Mouse (Mus musculus) stomach, postnatal 0 days (tissue): ENCODE measurements around the gene Urb1. TPM values are rescaled to one million over a fixed set of nuclear protein-coding genes. Genes with fewer than 3 reads are reported as not detected.
"Not testable (repeated sequence)": the region's sequence is repeated elsewhere in the genome, so short reads cannot be mapped to it uniquely, and the experiment has no call there.

Experiments used
- ATAC-seq: fragments of 200-750 bp; cut with Nextera tagmentation; 2 replicates; pipeline ENCODE4 v1.8.0; 2017; ENCODE audit not compliant: low FRiP score, low TSS enrichment
- DNase-seq: peaks from one replicate; pipeline ENCODE4 v3.0.0-alpha.2; 2016; ENCODE audit warnings: low spot score
- H3K27ac ChIP-seq: fragments of 300-500 bp; sonication (generic); replicated peaks from 2 replicates; pipeline ENCODE4 v1.5.1; 2014; ENCODE audit warnings: mild to moderate bottlenecking, control low read depth
- H3K27me3 ChIP-seq: fragments of 300-500 bp; sonication (generic); 2 replicates; pipeline ENCODE4 v1.6.1; 2014; ENCODE audit warnings: low read length; ENCODE audit not compliant: control insufficient read depth, insufficient read depth
- H3K36me3 ChIP-seq: fragments of 300-500 bp; sonication (generic); 2 replicates; pipeline ENCODE4 v1.6.1; 2014; ENCODE audit warnings: low read length, mixed read lengths; ENCODE audit not compliant: control insufficient read depth, insufficient read depth
- H3K4me1 ChIP-seq: fragments of 300-500 bp; sonication (generic); replicated peaks from 2 replicates; pipeline ENCODE4 v1.6.1; 2014; ENCODE audit warnings: antibody characterized with exemption; ENCODE audit not compliant: control insufficient read depth, insufficient read depth
- H3K4me2 ChIP-seq: fragments of 300-500 bp; sonication (generic); replicated peaks from 2 replicates; pipeline ENCODE4 v1.6.1; 2014; ENCODE audit warnings: low read depth, mild to moderate bottlenecking, control low read depth, moderate library complexity
- H3K4me3 ChIP-seq: fragments of 300-500 bp; sonication (generic); 2 replicates; pipeline ENCODE4 v1.5.1; 2014; ENCODE audit warnings: low read depth, low read length, control low read depth
- H3K9ac ChIP-seq: fragments of 300-500 bp; sonication (generic); 2 replicates; pipeline ENCODE4 v1.6.1; 2014; ENCODE audit warnings: mild to moderate bottlenecking, low read length, control low read depth, mixed read lengths
- H3K9me3 ChIP-seq: fragments of 300-500 bp; sonication (generic); 2 replicates; pipeline ENCODE4 v1.6.1; 2016; ENCODE audit warnings: low read length; ENCODE audit not compliant: control insufficient read depth
- CTCF ChIP-seq: IDR thresholded peaks from 2 replicates; pipeline ENCODE4 v1.5.1; 2016; ENCODE audit warnings: antibody characterized with exemption, low read depth, mild to moderate bottlenecking, moderate library complexity
- EP300 ChIP-seq: optimal IDR thresholded peaks from 2 replicates; pipeline ENCODE3; 2016; ENCODE audit warnings: antibody characterized with exemption
- WGBS: fragments of 180-500 bp; shearing (Covaris S2); extraction: QIAGEN DNeasy Blood & Tissue Kit; methylation state at CpG from one replicate; pipeline ENCODE4 v1.1.7; 2014; 5-methylcytosine and 5-hydroxymethylcytosine counted together
- polyA plus RNA-seq: library from polyadenylated mRNA; unstranded; fragments of >200 nt; fragmentation: Nextera tagmentation; extraction: Ambion mirVana; gene quantifications from 2 replicates; pipeline ENCODE4 v1.2.1, GENCODE M21; 2015

Gene Urb1
- polyA plus RNA-seq, 1 experiment from 2014 or later = 2.7 TPM

- Histone ChIP-seq H3K9me3 (no peaks in the 10 kb centered on the region), H3K9ac (no peak overlapping the region), H3K4me3 (no peak overlapping the region), H3K27me3 (no peaks in the 10 kb centered on the region), H3K4me2 (no peak overlapping the region), H3K4me1 (peaks cover 4% of the 10 kb centered on the region; the same call in 1 of the 2 replicates), H3K27ac (no peak overlapping the region), H3K36me3 (no peaks in the 10 kb centered on the region)
- no peak for DNase-seq
- no peak for ATAC-seq
- 80% methylated on average over 7 of the region's 7 CpGs for WGBS
- TF ChIP-seq CTCF = no peak
- TF ChIP-seq EP300 = no peak
Observed at GRCm38 (mm10) chr16:90829136-90829535, 18.9 kb upstream of the Urb1 start.

GRCm38 (mm10) chr16:90827498-90827897, 17.3 kb upstream of the Urb1 start:
- Histone ChIP-seq H3K4me2 (no peak overlapping the region), H3K27ac (no peak overlapping the region), H3K9me3 (no peaks in the 10 kb centered on the region), H3K4me3 (no peak overlapping the region), H3K36me3 (no peaks in the 10 kb centered on the region), H3K4me1 (peaks cover 4% of the 10 kb centered on the region; the same call in 1 of the 2 replicates), H3K27me3 (no peaks in the 10 kb centered on the region), H3K9ac (no peak overlapping the region)
- 78% methylated on average over 9 of the region's 9 CpGs for WGBS
- ATAC-seq = no peak
- no peak for TF ChIP-seq CTCF
- no peak for TF ChIP-seq EP300
- no peak for DNase-seq

DNA sequence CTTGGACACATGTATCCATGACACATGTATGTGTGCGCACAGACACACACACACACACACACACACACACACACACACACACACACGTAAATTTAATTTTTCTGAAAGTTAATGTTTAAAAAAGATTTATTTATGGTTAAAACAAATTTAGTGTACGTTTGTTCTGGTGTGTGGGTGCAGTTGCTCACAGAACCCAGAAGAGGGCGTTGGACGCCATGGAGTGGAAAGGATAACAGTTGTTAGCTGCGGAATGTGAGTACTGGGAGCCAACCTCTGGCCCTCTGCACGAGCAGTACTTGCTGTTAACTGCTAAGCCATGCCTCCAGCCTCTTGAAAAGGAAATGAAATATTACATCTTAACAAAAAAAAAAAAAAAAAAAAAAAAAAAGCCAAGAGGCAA, 16.2 kb upstream of the Urb1 start, which contains the start of gene Eva1c:
Eva1c (plus strand) TSS at position 263 of the 400 bp plus-strand sequence.
- no peaks in the 10 kb centered on the region for H3K27me3 ChIP-seq
- no peak within 1 kb of the TSS for H3K27ac ChIP-seq
- H3K4me3 ChIP-seq = no peak within 1 kb of the TSS
- H3K4me1 ChIP-seq = peaks cover 4% of the 10 kb centered on the region
- DNase-seq = no peak
- no peak for ATAC-seq
- H3K4me2 ChIP-seq = no peak within 1 kb of the TSS
- WGBS = 65% methylated on average over 7 of the region's 7 CpGs
- H3K9me3 ChIP-seq = no peaks in the 10 kb centered on the region
- H3K36me3 ChIP-seq = no peaks in the 10 kb centered on the region
- TF ChIP-seq EP300 = no peak
- peak; percentile 47 for TF ChIP-seq CTCF
- H3K9ac ChIP-seq = no peak within 1 kb of the TSS

DNA sequence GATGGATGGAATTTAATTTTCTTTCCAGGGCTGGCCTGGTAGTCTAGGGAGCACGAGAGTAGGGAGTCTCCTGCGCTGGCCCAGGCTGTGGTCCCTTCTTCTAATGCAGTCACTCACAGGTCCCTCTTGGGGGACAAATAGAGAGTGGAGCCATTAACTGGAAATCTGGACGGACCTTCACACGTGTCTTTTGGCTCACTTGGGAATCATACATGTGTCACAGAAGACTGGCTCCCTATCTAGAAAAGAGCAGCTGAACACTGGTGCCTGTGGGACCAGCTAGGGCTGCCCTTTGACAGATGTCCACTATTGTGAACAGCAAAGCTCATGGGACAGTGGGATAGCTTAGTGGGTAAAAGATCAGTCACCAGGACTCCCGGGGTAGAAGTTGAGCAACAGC, 15.8 kb upstream of the Urb1 start:
- no peaks in the 10 kb centered on the region for H3K27me3 ChIP-seq

GRCm38 (mm10) chr16:90823986-90824385, 13.8 kb upstream of the Urb1 start:
- DNase-seq, H3K4me2 ChIP-seq, H3K9me3 ChIP-seq, H3K4me1 ChIP-seq, H3K27ac ChIP-seq, ATAC-seq, H3K4me3 ChIP-seq, H3K27me3 ChIP-seq, H3K36me3 ChIP-seq, H3K9ac ChIP-seq: not testable (repeated sequence)
- WGBS = 64% methylated on average over 4 of the region's 4 CpGs

More for the DNA sequence above, 15.8 kb upstream of the Urb1 start:
- TF ChIP-seq CTCF (no peak), EP300 (no peak)
- 82% methylated on average over 5 of the region's 5 CpGs for WGBS
- ATAC-seq = no peak
- Histone ChIP-seq H3K9me3 (no peaks in the 10 kb centered on the region), H3K4me1 (peaks cover 2% of the 10 kb centered on the region), H3K4me3 (no peak overlapping the region), H3K9ac (no peak overlapping the region), H3K27ac (no peak overlapping the region), H3K4me2 (no peak overlapping the region), H3K36me3 (no peaks in the 10 kb centered on the region)
- DNase-seq = no peak

- 57% methylated on average over 7 of the region's 7 CpGs for WGBS
- no peaks in the 10 kb centered on the region for H3K36me3 ChIP-seq
- H3K4me1 ChIP-seq = no peaks in the 10 kb centered on the region; the same call in 1 of the 2 replicates
- H3K4me3 ChIP-seq = no peak overlapping the region
- no peak overlapping the region for H3K4me2 ChIP-seq
- DNase-seq (no peak), ATAC-seq (no peak)
- H3K9ac ChIP-seq = no peak overlapping the region
- no peaks in the 10 kb centered on the region for H3K27me3 ChIP-seq
- TF ChIP-seq CTCF (no peak), EP300 (no peak)
- no peak overlapping the region for H3K27ac ChIP-seq
- H3K9me3 ChIP-seq = no peaks in the 10 kb centered on the region
Observed at GRCm38 (mm10) chr16:90822981-90823380, 12.8 kb upstream of the Urb1 start.
